Mouse (Mus musculus): Measurements from ENCODE around the gene 1700001C02Rik. TPM values are rescaled to one million over a fixed set of nuclear protein-coding genes. Genes with fewer than 3 reads are reported as not detected.

The 1700001C02Rik gene
- polyA plus RNA-seq, 1 experiment from 2014 or later, result not detected

DNA sequence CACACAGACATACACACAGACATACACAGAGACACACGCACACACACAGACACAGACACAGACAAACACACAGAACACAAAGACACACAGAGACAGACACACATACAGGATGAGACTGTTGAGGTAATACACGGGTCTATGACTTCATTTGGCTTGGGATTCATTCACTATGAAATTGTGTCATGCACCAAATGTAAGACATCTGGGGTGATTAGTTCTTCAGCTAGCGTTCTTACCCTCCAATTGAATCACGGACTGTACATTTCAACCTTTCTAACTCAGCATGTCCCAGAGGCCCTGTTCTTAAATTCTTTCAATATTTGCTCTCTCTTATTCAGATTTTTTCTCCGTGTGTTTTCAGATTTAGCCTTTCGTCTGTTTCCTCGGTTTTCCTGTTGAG, 28.8 kb downstream of the 1700001C02Rik start:
- H3K4me2 ChIP-seq, result no peak overlapping the region
- no peak overlapping the region for H3K27ac ChIP-seq
- 77% methylated on average over 7 of the region's 7 CpGs for WGBS
- no peak overlapping the region for H3K9ac ChIP-seq (replicated peaks)
- H3K27me3 ChIP-seq, result no peaks in the 10 kb centered on the region
- ATAC-seq (ENCODE audit: insufficient number of reproducible peaks, insufficient read depth, low FRiP score, low TSS enrichment, low read depth), result no peak
- H3K4me3 ChIP-seq (replicated peaks), result no peak overlapping the region
- H3K4me1 ChIP-seq (replicated peaks), result peaks cover 18% of the 10 kb centered on the region
- H3K9me3 ChIP-seq, result no peaks in the 10 kb centered on the region
- no peaks in the 10 kb centered on the region for H3K36me3 ChIP-seq

DNA sequence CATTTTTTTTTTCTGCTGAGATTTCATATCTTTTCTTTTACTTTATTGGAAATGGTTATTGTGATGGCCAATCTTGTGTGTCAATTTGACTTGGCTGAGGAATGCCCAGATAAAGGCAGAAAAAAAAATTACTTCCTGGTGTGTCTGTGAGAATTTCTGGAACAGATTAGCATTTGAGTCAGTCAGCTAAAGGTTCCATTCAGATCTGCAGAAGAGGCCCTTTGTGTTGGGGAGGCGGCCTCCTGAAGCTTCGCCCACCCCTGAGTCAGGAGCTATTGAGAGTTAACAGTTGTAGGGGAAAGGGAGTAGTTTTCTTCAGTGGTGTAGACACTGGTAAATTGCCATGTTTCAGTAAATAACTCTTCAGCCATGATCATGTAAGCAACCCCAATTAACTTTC, 29.4 kb downstream of the 1700001C02Rik start:
- Histone ChIP-seq H3K36me3 (no peaks in the 10 kb centered on the region), H3K4me3 (replicated peaks) (no peak overlapping the region), H3K9me3 (no peaks in the 10 kb centered on the region), H3K4me1 (replicated peaks) (peaks cover 18% of the 10 kb centered on the region), H3K9ac (replicated peaks) (no peak overlapping the region), H3K4me2 (no peak overlapping the region), H3K27me3 (no peaks in the 10 kb centered on the region), H3K27ac (no peak overlapping the region)
- no peak for ATAC-seq (ENCODE audit: insufficient number of reproducible peaks, insufficient read depth, low FRiP score, low TSS enrichment, low read depth)
- WGBS, result 81% methylated on average over 2 of the region's 2 CpGs

DNA sequence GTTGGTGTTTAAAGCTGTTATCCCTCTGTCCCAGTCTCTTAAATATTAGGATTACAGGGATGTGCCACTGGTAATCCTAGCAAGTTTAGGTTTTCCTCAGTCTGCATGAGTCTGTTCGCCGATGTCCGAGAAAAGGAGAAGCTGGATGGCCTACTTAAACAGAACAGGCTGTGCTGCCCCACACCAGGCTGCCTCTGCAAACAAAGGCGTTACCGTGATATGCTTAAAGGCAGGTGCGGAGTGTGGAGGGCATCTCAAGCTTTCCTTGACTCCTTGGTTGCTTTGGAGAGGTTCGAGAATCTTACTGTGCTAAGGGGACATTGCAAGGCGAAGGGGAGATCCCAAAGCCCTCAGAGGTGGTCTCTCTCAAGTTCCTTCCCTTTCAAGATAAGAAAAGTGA, 31.0 kb downstream of the 1700001C02Rik start:
- H3K9ac ChIP-seq (replicated peaks), result no peak overlapping the region
- H3K27ac ChIP-seq, result peak overlapping the region; percentile 89
- H3K36me3 ChIP-seq, result no peaks in the 10 kb centered on the region
- peak overlapping the region; percentile 37; the same call in 1 of the 2 replicates for H3K4me2 ChIP-seq
- H3K9me3 ChIP-seq, result no peaks in the 10 kb centered on the region
- ATAC-seq (ENCODE audit: insufficient number of reproducible peaks, insufficient read depth, low FRiP score, low TSS enrichment, low read depth), result no peak
- no peak overlapping the region for H3K4me3 ChIP-seq (replicated peaks)
- no peaks in the 10 kb centered on the region for H3K27me3 ChIP-seq
- peaks cover 18% of the 10 kb centered on the region for H3K4me1 ChIP-seq (replicated peaks)
- 44% methylated on average over 8 of the region's 8 CpGs for WGBS

DNA sequence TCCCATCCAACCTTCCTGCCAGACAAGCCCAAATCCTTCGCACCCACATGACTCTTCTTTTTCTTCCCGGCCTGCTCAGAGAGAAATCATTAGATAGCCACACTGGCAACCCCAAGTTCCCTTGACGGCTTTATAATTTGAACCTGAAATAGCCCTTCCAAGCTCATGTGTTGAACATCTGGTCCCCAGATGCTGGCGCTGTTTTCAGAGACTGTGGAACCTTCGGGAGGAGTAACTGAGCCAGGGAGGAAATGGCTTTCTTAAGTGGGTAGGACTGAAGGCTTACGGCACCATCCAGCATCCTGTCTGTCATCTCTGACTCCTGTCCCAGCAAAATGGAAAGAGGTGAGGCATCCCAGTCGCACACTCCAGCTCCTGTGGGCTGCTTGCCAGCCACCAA, 31.5 kb downstream of the 1700001C02Rik start:
- no peak for ATAC-seq (ENCODE audit: insufficient number of reproducible peaks, insufficient read depth, low FRiP score, low TSS enrichment, low read depth)
- Histone ChIP-seq H3K4me3 (replicated peaks) (no peak overlapping the region), H3K9me3 (no peaks in the 10 kb centered on the region), H3K27ac (peak overlapping the region; percentile 89), H3K4me1 (replicated peaks) (peaks cover 21% of the 10 kb centered on the region), H3K9ac (replicated peaks) (no peak overlapping the region), H3K4me2 (peak overlapping the region; percentile 37), H3K36me3 (no peaks in the 10 kb centered on the region), H3K27me3 (no peaks in the 10 kb centered on the region)
- WGBS, result 17% methylated on average over 7 of the region's 7 CpGs

DNA sequence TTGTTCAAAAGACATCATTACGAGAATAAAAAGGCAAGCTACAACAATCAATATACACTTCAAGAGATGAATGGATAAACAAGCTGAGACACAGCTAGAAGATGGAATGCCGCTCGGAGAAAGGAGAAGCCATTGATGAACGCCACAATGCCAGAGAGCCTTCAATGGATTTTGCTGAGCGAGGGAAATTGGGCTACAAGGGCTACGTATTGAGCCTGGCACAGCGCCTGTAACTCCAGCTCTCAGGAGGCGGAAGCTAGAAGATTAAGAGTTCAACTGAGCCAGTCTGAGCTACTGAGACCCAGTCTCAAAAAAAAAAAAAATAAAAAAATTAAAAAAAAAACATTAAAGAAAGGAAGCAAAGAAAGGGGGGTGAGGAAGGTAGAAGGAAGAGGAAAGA, 47.3 kb downstream of the 1700001C02Rik start:
- no peak overlapping the region for H3K27ac ChIP-seq
- no peaks in the 10 kb centered on the region for H3K9me3 ChIP-seq
- H3K36me3 ChIP-seq, result no peaks in the 10 kb centered on the region
- no peaks in the 10 kb centered on the region for H3K27me3 ChIP-seq
- no peak overlapping the region for H3K9ac ChIP-seq (replicated peaks)
- H3K4me1 ChIP-seq (replicated peaks), result peaks cover 16% of the 10 kb centered on the region
- no peak for ATAC-seq (ENCODE audit: insufficient number of reproducible peaks, insufficient read depth, low FRiP score, low TSS enrichment, low read depth)
- WGBS, result 92% methylated on average over 8 of the region's 8 CpGs
- H3K4me2 ChIP-seq, result no peak overlapping the region
- H3K4me3 ChIP-seq (replicated peaks), result no peak overlapping the region

DNA sequence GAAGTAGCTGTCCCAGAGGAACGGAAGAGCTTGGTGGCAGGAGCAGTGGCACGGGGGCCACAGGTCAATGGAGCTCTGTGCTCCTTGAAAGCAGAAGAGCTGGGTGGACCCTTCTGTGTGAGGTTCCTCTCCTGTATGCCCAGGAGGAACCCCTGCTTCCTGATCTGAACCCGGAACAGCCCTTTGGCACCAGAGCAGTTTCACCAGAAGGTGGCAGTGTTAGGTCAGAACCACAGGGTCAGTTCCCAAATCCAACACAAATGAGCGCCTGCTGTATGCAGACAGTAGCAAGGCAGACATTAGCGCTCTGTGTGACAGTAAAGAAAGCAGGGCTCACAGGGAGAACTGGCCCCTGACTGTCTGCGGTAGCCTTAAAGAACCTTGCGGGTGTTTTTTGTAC, 50.5 kb downstream of the 1700001C02Rik start:
- Histone ChIP-seq H3K27ac (no peak overlapping the region), H3K4me1 (replicated peaks) (peaks cover 26% of the 10 kb centered on the region), H3K36me3 (no peaks in the 10 kb centered on the region), H3K4me2 (no peak overlapping the region), H3K9me3 (no peaks in the 10 kb centered on the region), H3K27me3 (no peaks in the 10 kb centered on the region), H3K4me3 (replicated peaks) (no peak overlapping the region), H3K9ac (replicated peaks) (no peak overlapping the region)
- 61% methylated on average over 7 of the region's 7 CpGs for WGBS
- ATAC-seq (ENCODE audit: insufficient number of reproducible peaks, insufficient read depth, low FRiP score, low TSS enrichment, low read depth), result no peak

DNA sequence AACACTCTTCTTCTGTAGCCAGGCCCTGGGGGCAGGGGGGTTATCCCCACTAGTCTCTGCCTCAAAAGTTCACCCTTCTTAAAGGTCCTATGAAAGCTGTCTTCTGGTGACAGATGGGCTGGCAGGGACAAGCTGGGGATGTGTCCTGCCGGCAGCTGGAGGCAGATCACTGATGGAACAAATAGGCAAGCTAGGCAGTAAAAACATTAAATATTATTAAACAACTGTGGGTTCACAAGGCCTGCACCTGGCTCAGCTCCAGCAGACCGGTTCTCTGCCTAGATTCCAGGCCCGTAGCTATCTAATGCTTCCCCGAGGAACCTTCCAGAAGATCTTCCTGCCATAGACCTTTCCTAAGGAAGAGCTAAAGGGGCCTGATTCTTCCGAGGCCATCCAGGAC, 52.3 kb downstream of the 1700001C02Rik start:
- Histone ChIP-seq H3K9me3 (no peaks in the 10 kb centered on the region), H3K9ac (replicated peaks) (no peak overlapping the region), H3K27me3 (no peaks in the 10 kb centered on the region), H3K27ac (peak overlapping the region; percentile 35; the same call in 1 of the 2 replicates), H3K4me2 (no peak overlapping the region), H3K36me3 (no peaks in the 10 kb centered on the region), H3K4me3 (replicated peaks) (no peak overlapping the region), H3K4me1 (replicated peaks) (peaks cover 26% of the 10 kb centered on the region)
- ATAC-seq (ENCODE audit: insufficient number of reproducible peaks, insufficient read depth, low FRiP score, low TSS enrichment, low read depth), result no peak
- WGBS, result 55% methylated on average over 5 of the region's 5 CpGs

DNA sequence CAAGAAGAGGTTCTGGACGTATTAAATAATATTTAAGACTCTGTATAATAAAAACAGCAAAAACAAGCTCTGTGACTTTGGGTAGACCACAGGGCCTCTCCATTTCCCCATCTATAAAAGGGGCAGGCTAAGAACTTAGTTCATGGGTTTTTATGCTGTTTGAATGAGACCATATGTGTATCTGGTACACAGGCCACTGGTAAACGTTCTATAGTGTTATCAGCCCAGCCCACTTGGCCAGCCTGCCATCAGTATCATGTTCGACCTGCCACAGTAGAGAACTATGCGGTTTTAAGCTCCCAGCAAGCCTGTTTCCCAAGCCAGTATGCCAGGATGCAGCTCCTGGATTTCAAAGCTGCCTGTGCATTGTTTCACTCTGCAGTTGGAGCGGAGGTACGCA, 52.7 kb downstream of the 1700001C02Rik start:
- H3K36me3 ChIP-seq, result no peaks in the 10 kb centered on the region
- no peak overlapping the region for H3K9ac ChIP-seq (replicated peaks)
- H3K27me3 ChIP-seq, result no peaks in the 10 kb centered on the region
- ATAC-seq (ENCODE audit: insufficient number of reproducible peaks, insufficient read depth, low FRiP score, low TSS enrichment, low read depth), result no peak
- no peaks in the 10 kb centered on the region for H3K9me3 ChIP-seq
- no peak overlapping the region for H3K4me2 ChIP-seq
- H3K4me1 ChIP-seq (replicated peaks), result peaks cover 26% of the 10 kb centered on the region
- H3K27ac ChIP-seq, result peak overlapping the region; percentile 45; the same call in 1 of the 2 replicates
- WGBS, result 64% methylated on average over 6 of the region's 6 CpGs
- no peak overlapping the region for H3K4me3 ChIP-seq (replicated peaks)

DNA sequence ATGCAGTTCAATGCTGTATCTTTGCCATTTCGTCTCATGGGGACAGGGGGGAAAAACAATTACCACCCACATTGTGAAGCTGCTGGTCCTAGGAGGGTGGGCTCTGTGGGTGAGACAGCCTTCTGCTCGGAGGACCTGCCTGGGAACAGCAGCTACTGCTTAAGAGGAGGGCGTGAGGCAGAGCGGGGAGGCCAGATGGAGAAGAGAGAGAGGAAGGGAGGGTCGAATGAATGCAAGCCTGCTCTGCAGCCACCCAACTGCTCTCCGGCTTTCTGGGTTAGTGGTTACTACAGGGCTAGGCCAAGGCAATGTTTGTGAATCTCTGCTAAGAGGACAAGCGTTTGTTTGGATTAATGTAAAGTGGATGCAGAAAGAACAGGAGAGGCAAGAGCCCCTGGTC, 53.6 kb downstream of the 1700001C02Rik start:
- H3K4me2 ChIP-seq, result no peak overlapping the region
- no peak for ATAC-seq (ENCODE audit: insufficient number of reproducible peaks, insufficient read depth, low FRiP score, low TSS enrichment, low read depth)
- H3K4me1 ChIP-seq (replicated peaks), result peaks cover 26% of the 10 kb centered on the region
- H3K4me3 ChIP-seq (replicated peaks), result no peak overlapping the region
- H3K9me3 ChIP-seq, result no peaks in the 10 kb centered on the region
- H3K36me3 ChIP-seq, result no peaks in the 10 kb centered on the region
- H3K27ac ChIP-seq, result 0 out of 2 replicates have a peak overlapping the region, but pooled peaks have one; percentile 50
- WGBS, result 35% methylated on average over 7 of the region's 7 CpGs
- no peaks in the 10 kb centered on the region for H3K27me3 ChIP-seq
- no peak overlapping the region for H3K9ac ChIP-seq (replicated peaks)

DNA sequence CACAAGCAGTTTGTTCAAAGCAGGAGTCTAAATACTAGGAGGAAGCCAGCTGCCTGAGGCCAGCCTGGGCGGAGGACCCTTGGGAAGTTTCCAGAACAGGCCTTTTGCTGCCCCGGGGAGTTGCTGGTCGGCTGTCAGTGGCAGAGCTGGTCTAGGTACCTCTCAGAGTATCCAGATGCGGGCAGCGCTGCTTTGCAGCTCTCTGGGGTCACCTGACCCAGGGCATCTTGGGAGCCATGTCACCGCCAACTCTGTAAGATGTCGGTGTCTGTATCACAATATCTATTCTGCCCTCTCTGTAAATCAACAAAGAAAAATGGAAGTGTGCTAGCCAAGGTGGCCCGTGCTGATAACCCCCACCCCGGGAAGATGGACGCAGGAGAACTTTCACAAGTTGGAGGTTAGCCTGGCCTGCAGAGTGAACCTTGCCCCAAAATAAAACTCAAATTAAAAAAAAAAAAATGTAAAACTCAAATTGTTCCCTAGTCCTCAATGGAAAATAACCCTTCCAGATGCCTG, 54.4 kb downstream of the 1700001C02Rik start:
- no peak for ATAC-seq (ENCODE audit: insufficient number of reproducible peaks, insufficient read depth, low FRiP score, low TSS enrichment, low read depth)
- Histone ChIP-seq H3K4me2 (no peak overlapping the region), H3K4me3 (replicated peaks) (no peak overlapping the region), H3K27me3 (no peaks in the 10 kb centered on the region), H3K27ac (0 out of 2 replicates have a peak overlapping the region, but pooled peaks have one; percentile 41), H3K9ac (replicated peaks) (no peak overlapping the region), H3K36me3 (no peaks in the 10 kb centered on the region), H3K4me1 (replicated peaks) (peaks cover 26% of the 10 kb centered on the region), H3K9me3 (no peaks in the 10 kb centered on the region)
- WGBS, result 76% methylated on average over 10 of the region's 10 CpGs

DNA sequence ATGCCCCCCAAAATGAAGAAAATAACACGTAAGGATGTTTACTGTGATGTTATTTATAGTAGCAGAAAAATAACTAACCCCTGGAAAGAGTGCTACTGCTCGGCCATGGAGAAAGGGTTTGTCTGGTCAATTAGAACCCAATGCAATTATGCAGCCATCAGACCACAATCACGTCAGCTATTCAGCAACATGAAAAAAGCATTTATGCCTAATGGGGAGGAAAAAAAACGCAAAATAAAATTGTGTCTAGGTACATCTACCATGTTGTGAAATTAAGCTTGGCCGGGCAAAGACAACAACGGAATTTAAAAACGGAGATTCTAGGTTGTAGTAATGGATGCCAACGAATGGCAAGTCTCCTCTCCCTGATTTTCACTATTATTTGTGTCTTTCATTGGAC, 56.6 kb downstream of the 1700001C02Rik start:
- H3K27me3 ChIP-seq, result no peaks in the 10 kb centered on the region
- H3K4me1 ChIP-seq (replicated peaks), result peaks cover 33% of the 10 kb centered on the region
- no peak overlapping the region for H3K27ac ChIP-seq
- no peak overlapping the region for H3K9ac ChIP-seq (replicated peaks)
- H3K9me3 ChIP-seq, result no peaks in the 10 kb centered on the region
- no peak for ATAC-seq (ENCODE audit: insufficient number of reproducible peaks, insufficient read depth, low FRiP score, low TSS enrichment, low read depth)
- H3K4me2 ChIP-seq, result no peak overlapping the region
- 90% methylated on average over 8 of the region's 8 CpGs for WGBS
- H3K4me3 ChIP-seq (replicated peaks), result no peak overlapping the region
- no peaks in the 10 kb centered on the region for H3K36me3 ChIP-seq

DNA sequence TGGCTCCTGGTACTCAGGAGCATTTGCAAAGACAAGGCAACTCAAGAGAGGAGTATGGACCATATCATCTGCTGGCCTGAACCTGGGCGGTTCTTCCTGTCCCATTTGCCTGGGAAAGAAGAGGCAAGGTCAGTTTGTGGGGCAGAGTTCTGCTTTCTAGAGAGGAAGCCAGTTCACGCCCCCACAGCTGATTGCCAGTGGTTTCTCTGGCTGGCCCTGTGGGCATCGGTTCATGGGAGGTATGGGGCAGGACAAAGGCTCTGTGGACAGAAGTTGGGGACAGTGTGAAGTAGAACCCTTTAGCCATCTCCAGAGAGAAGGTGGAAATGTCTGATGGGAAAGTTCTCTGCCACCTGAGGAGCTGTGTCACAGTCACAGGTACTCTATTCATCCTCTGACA, 57.3 kb downstream of the 1700001C02Rik start:
- no peak for ATAC-seq (ENCODE audit: insufficient number of reproducible peaks, insufficient read depth, low FRiP score, low TSS enrichment, low read depth)
- no peak overlapping the region for H3K27ac ChIP-seq
- H3K4me2 ChIP-seq, result no peak overlapping the region
- H3K9ac ChIP-seq (replicated peaks), result no peak overlapping the region
- peaks cover 7% of the 10 kb centered on the region for H3K27me3 ChIP-seq
- WGBS, result 78% methylated on average over 3 of the region's 3 CpGs
- no peaks in the 10 kb centered on the region for H3K36me3 ChIP-seq
- no peak overlapping the region for H3K4me3 ChIP-seq (replicated peaks)
- peaks cover 28% of the 10 kb centered on the region for H3K4me1 ChIP-seq (replicated peaks)
- no peaks in the 10 kb centered on the region for H3K9me3 ChIP-seq
